Mouse (Mus musculus): ENCODE results near the gene Pfkfb4. TPM values are rescaled to one million over a fixed set of nuclear protein-coding genes. Genes with fewer than 3 reads are reported as not detected.

The Pfkfb4 gene
- polyA plus RNA-seq, 1 experiment from 2014 or later = 23.2 TPM

DNA sequence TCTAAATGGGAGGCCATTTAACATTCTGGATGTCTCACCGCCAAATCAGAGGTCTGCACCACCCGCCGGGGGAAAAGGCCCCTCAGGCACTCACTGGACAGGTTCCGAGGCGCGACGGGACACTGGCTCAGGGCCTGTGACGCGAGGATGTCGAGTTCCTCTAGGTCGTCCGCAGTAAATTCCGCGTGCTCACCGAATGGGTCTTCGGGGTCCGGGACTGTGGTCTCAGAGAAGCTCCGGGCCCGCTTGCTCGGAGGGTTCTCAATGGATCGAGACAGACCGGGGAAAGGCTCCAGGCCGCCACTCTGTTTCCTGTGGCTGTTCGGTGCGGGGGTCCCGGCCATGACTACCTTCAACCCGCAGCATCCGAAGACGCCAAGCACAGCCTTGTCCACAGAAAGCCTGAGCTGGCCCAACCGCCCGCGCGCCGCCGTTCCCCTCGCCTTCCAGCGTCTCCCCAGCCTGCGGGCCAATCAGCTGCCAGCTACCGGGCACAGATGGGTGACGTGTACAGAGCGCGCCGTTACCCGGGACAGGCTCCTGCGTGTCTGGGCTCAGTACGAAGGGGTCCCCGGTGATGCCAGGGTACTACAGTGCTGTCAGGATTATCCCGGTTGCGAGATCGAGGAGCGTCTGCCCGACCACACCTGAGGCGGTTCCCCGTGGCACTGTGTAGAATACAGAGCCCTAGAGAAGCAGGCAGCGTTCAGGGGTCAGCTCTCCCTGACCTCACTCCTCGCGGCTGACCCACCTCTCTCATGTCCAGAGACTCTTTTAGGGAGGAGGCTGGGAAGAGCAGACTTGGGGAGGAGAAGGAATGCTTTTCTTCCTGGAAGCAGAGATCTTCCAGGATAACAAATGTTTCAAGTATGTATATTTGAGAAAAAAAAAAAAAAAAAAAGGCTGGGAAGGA, 82.3 kb downstream of the Pfkfb4 start, which contains the start of gene Atrip:
Gene Atrip (minus strand): TSS at position 464 of the 913 bp plus-strand sequence.
- Histone ChIP-seq H3K4me3 (ENCODE audit: inconsistent target) (peak within 1 kb of the TSS; percentile 91), H3K79me2 (ENCODE audit: inconsistent target) (peaks cover 21% of the 10 kb centered on the region), H3K36me3 (ENCODE audit: inconsistent target) (peaks cover 25% of the 10 kb centered on the region), H3K27ac (peak within 1 kb of the TSS; percentile 57)
- under 1% methylated on average over 54 of the region's 57 CpGs for WGBS (ENCODE audit: missing documents)

DNA sequence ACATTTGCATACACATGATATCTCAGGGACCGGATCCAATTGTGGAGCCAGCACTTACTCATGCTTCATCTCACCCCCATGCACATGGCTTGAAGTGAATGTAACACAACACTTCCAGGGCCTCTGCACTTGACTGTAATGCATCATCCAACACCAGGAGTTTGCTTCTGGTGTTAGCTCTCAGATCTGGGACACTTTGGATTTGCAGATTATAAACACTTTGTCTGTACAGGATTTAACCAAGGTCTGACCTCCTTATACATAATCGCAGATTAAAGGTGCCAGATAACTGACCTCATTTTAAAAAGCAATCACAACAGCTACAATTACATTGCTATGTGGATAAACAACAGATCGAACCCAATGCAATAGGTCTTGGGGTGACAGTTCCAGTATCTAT, 88.9 kb downstream of the Pfkfb4 start:
- WGBS (ENCODE audit: missing documents) = 96% methylated on average over 3 of the region's 3 CpGs
- no peak overlapping the region for H3K27ac ChIP-seq
- no peak overlapping the region for H3K4me3 ChIP-seq (ENCODE audit: inconsistent target)
- peaks cover 63% of the 10 kb centered on the region for H3K79me2 ChIP-seq (ENCODE audit: inconsistent target)
- 0 out of 2 replicates have a peak, but pooled peaks cover 4% of the 10 kb centered on the region for H3K36me3 ChIP-seq (ENCODE audit: inconsistent target)

DNA sequence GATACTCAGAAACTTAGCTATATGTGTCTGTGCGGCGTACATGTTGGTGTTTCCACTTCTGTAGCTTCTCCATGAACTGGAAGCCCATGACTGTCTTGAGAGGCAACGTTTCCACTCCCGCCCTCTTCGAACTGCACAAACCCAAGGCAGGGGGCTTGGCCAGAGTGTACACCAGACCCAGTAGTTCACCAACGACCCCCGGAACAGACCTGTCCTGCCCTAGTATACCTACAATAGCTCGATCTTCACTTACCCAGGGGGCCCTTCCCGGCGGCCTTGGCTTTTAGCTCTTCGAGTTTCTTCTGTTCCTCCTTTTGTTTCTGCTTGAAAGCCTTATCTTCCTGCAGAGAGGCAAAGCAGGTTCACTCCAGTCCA, 90.2 kb downstream of the Pfkfb4 start:
- Histone ChIP-seq H3K36me3 (ENCODE audit: inconsistent target) (0 out of 2 replicates have a peak, but pooled peaks cover 4% of the 10 kb centered on the region), H3K27ac (peak overlapping the region; percentile 12), H3K4me3 (ENCODE audit: inconsistent target) (peak overlapping the region; percentile 41), H3K79me2 (ENCODE audit: inconsistent target) (peaks cover 63% of the 10 kb centered on the region)
- 5% methylated on average over 11 of the region's 11 CpGs for WGBS (ENCODE audit: missing documents)

Other genes with a start within 250 kb of the Pfkfb4 start
- gene Ip6k2, start 208.0 kb upstream of the Pfkfb4 start, polyA plus RNA-seq (2018) = 21.7 to 28.6 TPM (median 24.7 TPM) in 3 replicates
- 10.6 to 19.3 TPM (median 11.4 TPM) in 3 replicates for gene Nckipsd, start 183.4 kb upstream of the Pfkfb4 start, polyA plus RNA-seq (2018)
- 0.53 to 1.2 TPM (median 0.95 TPM) in 3 replicates for gene Celsr3, start 165.5 kb upstream of the Pfkfb4 start, polyA plus RNA-seq (2018)
- gene Slc26a6, start 138.5 kb upstream of the Pfkfb4 start, polyA plus RNA-seq (2018) = 5.2 to 17.9 TPM (median 8.1 TPM) in 3 replicates
- gene Tmem89, start 77.2 kb upstream of the Pfkfb4 start, polyA plus RNA-seq (2018) = not detected in 3 replicates
- 93.6 to 149 TPM (median 105 TPM) in 3 replicates for gene Uqcrc1, start 55.1 kb upstream of the Pfkfb4 start, polyA plus RNA-seq (2018)
- 0.11 to 0.42 TPM (median 0.14 TPM) in 3 replicates for gene Col7a1, start 38.2 kb upstream of the Pfkfb4 start, polyA plus RNA-seq (2018)
- gene Ucn2, start 5.8 kb upstream of the Pfkfb4 start, polyA plus RNA-seq (2018) = not detected in 3 replicates
- gene Shisa5, start 46.8 kb downstream of the Pfkfb4 start, polyA plus RNA-seq (2018) = 392 to 901 TPM (median 421 TPM) in 3 replicates
- gene Trex1, start 68.0 kb downstream of the Pfkfb4 start, polyA plus RNA-seq (2018) = 60.4 to 194 TPM (median 98.8 TPM) in 3 replicates
- gene Atrip, start 82.3 kb downstream of the Pfkfb4 start, polyA plus RNA-seq (2018) = 6.3 to 9.1 TPM (median 6.5 TPM) in 3 replicates
- 2.5 to 7.4 TPM (median 5.7 TPM) in 3 replicates for gene Ccdc51, start 90.7 kb downstream of the Pfkfb4 start, polyA plus RNA-seq (2018)
- gene Tma7, start 90.8 kb downstream of the Pfkfb4 start, polyA plus RNA-seq (2018) = 294 to 336 TPM (median 314 TPM) in 3 replicates
- not detected in 3 replicates for gene Plxnb1, start 103.6 kb downstream of the Pfkfb4 start, polyA plus RNA-seq (2018)
- gene Fbxw21, start 170.3 kb downstream of the Pfkfb4 start, polyA plus RNA-seq (2018) = not detected in 3 replicates
- not detected in 3 replicates for gene Fbxw13, start 204.2 kb downstream of the Pfkfb4 start, polyA plus RNA-seq (2018)
- gene Fbxw20, start 243.0 kb downstream of the Pfkfb4 start, polyA plus RNA-seq (2018) = not detected in 3 replicates